Mouse (Mus musculus): ENCODE data around the gene Nprl2.

Gene Nprl2

GRCm38 (mm10) chr9:107577871-107578270 lies 35.8 kb downstream of the Nprl2 start:
- no peak for DNase-seq (ENCODE audit: low read depth)

- DNase-seq (ENCODE audit: low read depth), result no peak
Observed at GRCm38 (mm10) chr9:107578587-107578986, 36.6 kb downstream of the Nprl2 start, which contains the start of gene Naa80. Naa80 (plus strand) TSS chr9:107578887.

GRCm38 (mm10) chr9:107579023-107579900 lies 37.2 kb downstream of the Nprl2 start:
- no peak for DNase-seq (ENCODE audit: low read depth)

- peak; percentile 78 for DNase-seq (ENCODE audit: low read depth)
Observed at GRCm38 (mm10) chr9:107580501-107581317, 38.7 kb downstream of the Nprl2 start, which contains the start of gene Hyal3. Hyal3 (plus strand) TSS chr9:107580818.

GRCm38 (mm10) chr9:107581584-107581983 lies 39.6 kb downstream of the Nprl2 start:
- DNase-seq (ENCODE audit: low read depth), result no peak

GRCm38 (mm10) chr9:107582509-107583062 lies 40.6 kb downstream of the Nprl2 start:
- no peak for DNase-seq (ENCODE audit: low read depth)

- DNase-seq (ENCODE audit: low read depth), result no peak
Observed at GRCm38 (mm10) chr9:107583174-107583573, 41.1 kb downstream of the Nprl2 start.

- DNase-seq (ENCODE audit: low read depth), result no peak
Observed at GRCm38 (mm10) chr9:107586504-107586903, 44.5 kb downstream of the Nprl2 start.

- DNase-seq (ENCODE audit: low read depth), result peak; percentile 94
Observed at GRCm38 (mm10) chr9:107586974-107587832, 45.2 kb downstream of the Nprl2 start, which contains the start of gene Ifrd2. Ifrd2 (plus strand) TSS chr9:107587642.

GRCm38 (mm10) chr9:107587833-107588639 lies 46.0 kb downstream of the Nprl2 start:
- DNase-seq (ENCODE audit: low read depth), result no peak

- DNase-seq (ENCODE audit: low read depth), result no peak
Observed at GRCm38 (mm10) chr9:107590058-107590772, 48.2 kb downstream of the Nprl2 start.

GRCm38 (mm10) chr9:107590773-107591060 lies 48.7 kb downstream of the Nprl2 start:
- DNase-seq (ENCODE audit: low read depth), result no peak

- DNase-seq (ENCODE audit: low read depth), result no peak
Observed at GRCm38 (mm10) chr9:107593101-107593976, 51.3 kb downstream of the Nprl2 start.

GRCm38 (mm10) chr9:107594281-107595062 lies 52.4 kb downstream of the Nprl2 start:
- no peak for DNase-seq (ENCODE audit: low read depth)

Data from c-Kit-positive CD71-negative TER-119-negative erythroid progenitor cells, embryonic 14.5 days (primary cell).